Mouse (Mus musculus) midbrain, embryonic 14.5 days (tissue): ENCODE measurements around the gene Ncmap. TPM values are rescaled to one million over a fixed set of nuclear protein-coding genes. Genes with fewer than 3 reads are reported as not detected.

ENCODE experiments used
- ATAC-seq: fragments of 200-750 bp; cut with Nextera tagmentation; 2 replicates; pipeline ENCODE4 v1.8.0; 2017; ENCODE audit warnings: moderate number of reproducible peaks, moderate library complexity; ENCODE audit not compliant: low FRiP score, low TSS enrichment
- DNase-seq: peaks from one replicate; pipeline ENCODE4 v3.0.0-alpha.2; 2015
- H3K27ac ChIP-seq: fragments of 300-500 bp; sonication (generic); replicated peaks from 2 replicates; pipeline ENCODE4 v1.5.1; 2014; ENCODE audit warnings: mild to moderate bottlenecking, low read depth, low read length, moderate library complexity
- H3K27me3 ChIP-seq: fragments of 300-500 bp; sonication (generic); 2 replicates; pipeline ENCODE4 v1.6.1; 2014; ENCODE audit warnings: low read length, control low read depth, mixed read lengths; ENCODE audit not compliant: control insufficient read depth, insufficient read depth
- H3K36me3 ChIP-seq: fragments of 300-500 bp; sonication (generic); 2 replicates; pipeline ENCODE4 v1.6.1; 2014; ENCODE audit warnings: low read length, control low read depth; ENCODE audit not compliant: control insufficient read depth, insufficient read depth
- H3K4me1 ChIP-seq: fragments of 300-500 bp; sonication (generic); 2 replicates; pipeline ENCODE4 v1.6.1; 2014; ENCODE audit warnings: mild to moderate bottlenecking, antibody characterized with exemption, low read length, control low read depth; ENCODE audit not compliant: control insufficient read depth, insufficient read depth
- H3K4me2 ChIP-seq: fragments of 300-500 bp; sonication (generic); 2 replicates; pipeline ENCODE4 v1.6.1; 2014; ENCODE audit warnings: mild to moderate bottlenecking, low read length, moderate library complexity
- H3K4me3 ChIP-seq: fragments of 300-500 bp; sonication (generic); replicated peaks from 2 replicates; pipeline ENCODE4 v1.5.1; 2014; ENCODE audit warnings: low read depth, low read length
- H3K9ac ChIP-seq: fragments of 300-500 bp; sonication (generic); replicated peaks from 2 replicates; pipeline ENCODE4 v1.6.1; 2014; ENCODE audit warnings: mild to moderate bottlenecking, low read length, moderate library complexity
- H3K9me3 ChIP-seq: fragments of 300-500 bp; sonication (generic); 2 replicates; pipeline ENCODE4 v1.6.1; 2016; ENCODE audit warnings: low read length, control low read depth, mixed read lengths; ENCODE audit not compliant: control insufficient read depth
- WGBS: fragments of 180-500 bp; shearing (Covaris S2); extraction: QIAGEN DNeasy Blood & Tissue Kit; methylation state at CpG from one replicate; pipeline ENCODE4 v1.1.7; 2014; 5-methylcytosine and 5-hydroxymethylcytosine counted together
- polyA plus RNA-seq: library from polyadenylated mRNA; unstranded; fragments of >200 nt; fragmentation: Nextera tagmentation; extraction: Ambion mirVana; gene quantifications from 2 replicates; pipeline ENCODE4 v1.2.1, GENCODE M21; 2014

Gene Ncmap
- polyA plus RNA-seq, 1 experiment from 2014 or later = 0.67 TPM

GRCm38 (mm10) chr4:135353794-135354450 is 44.1 kb downstream of the Ncmap start:
- peaks cover 20% of the 10 kb centered on the region for H3K4me1 ChIP-seq
- 22% methylated on average over 12 of the region's 12 CpGs for WGBS
- H3K9ac ChIP-seq = peak overlapping the region; percentile 47
- ATAC-seq = peak; percentile 35; the same call in 1 of the 2 replicates
- H3K27me3 ChIP-seq = no peaks in the 10 kb centered on the region
- H3K36me3 ChIP-seq = no peaks in the 10 kb centered on the region
- H3K27ac ChIP-seq = peak overlapping the region; percentile 92
- H3K4me2 ChIP-seq = peak overlapping the region; percentile 67
- no peaks in the 10 kb centered on the region for H3K9me3 ChIP-seq
- no peak for DNase-seq
- peak overlapping the region; percentile 99 for H3K4me3 ChIP-seq

GRCm38 (mm10) chr4:135353066-135353793 is 44.8 kb downstream of the Ncmap start, which contains the start of gene Srrm1:
TSS of gene Srrm1 (minus strand) at chr4:135353321.
- Histone ChIP-seq H3K9me3 (no peaks in the 10 kb centered on the region), H3K4me1 (peaks cover 20% of the 10 kb centered on the region), H3K36me3 (no peaks in the 10 kb centered on the region), H3K4me2 (peak within 1 kb of the TSS; percentile 90), H3K9ac (peak within 1 kb of the TSS; percentile 94), H3K27me3 (no peaks in the 10 kb centered on the region), H3K27ac (peak within 1 kb of the TSS; percentile 92), H3K4me3 (peak within 1 kb of the TSS; percentile 99)
- ATAC-seq (peak; percentile 95), DNase-seq (peak; percentile 100)
- WGBS = under 1% methylated on average over 68 of the region's 69 CpGs

- H3K9me3 ChIP-seq = no peaks in the 10 kb centered on the region
- WGBS = under 1% methylated on average over 61 of the region's 67 CpGs
- H3K36me3 ChIP-seq = peaks cover 1% of the 10 kb centered on the region; the same call in 1 of the 2 replicates
- H3K27me3 ChIP-seq = no peaks in the 10 kb centered on the region
- H3K4me1 ChIP-seq = peaks cover 20% of the 10 kb centered on the region
- peak; percentile 44 for DNase-seq
- peak overlapping the region; percentile 94 for H3K9ac ChIP-seq
- H3K4me2 ChIP-seq = peak overlapping the region; percentile 90
- H3K27ac ChIP-seq = peak overlapping the region; percentile 90
- peak overlapping the region; percentile 99 for H3K4me3 ChIP-seq
- peak; percentile 55 for ATAC-seq
Measured at GRCm38 (mm10) chr4:135352326-135353065, 45.5 kb downstream of the Ncmap start.

- DNase-seq = no peak
- Histone ChIP-seq H3K4me2 (no peak overlapping the region), H3K4me1 (no peaks in the 10 kb centered on the region), H3K36me3 (peaks cover 95% of the 10 kb centered on the region), H3K4me3 (no peak overlapping the region), H3K9ac (no peak overlapping the region), H3K27ac (no peak overlapping the region), H3K9me3 (no peaks in the 10 kb centered on the region), H3K27me3 (no peaks in the 10 kb centered on the region)
- ATAC-seq = no peak
- 88% methylated on average over 14 of the region's 14 CpGs for WGBS
Measured at GRCm38 (mm10) chr4:135337376-135337942, 60.6 kb downstream of the Ncmap start.

GRCm38 (mm10) chr4:135336023-135336357 is 62.0 kb downstream of the Ncmap start:
- Histone ChIP-seq H3K27me3 (no peaks in the 10 kb centered on the region), H3K9me3 (no peaks in the 10 kb centered on the region), H3K27ac (no peak overlapping the region), H3K9ac (no peak overlapping the region), H3K4me1 (no peaks in the 10 kb centered on the region), H3K4me3 (no peak overlapping the region), H3K36me3 (peaks cover 95% of the 10 kb centered on the region), H3K4me2 (no peak overlapping the region)
- 94% methylated on average over 3 of the region's 3 CpGs for WGBS
- DNase-seq = no peak
- no peak for ATAC-seq

- 95% methylated on average over 9 of the region's 9 CpGs for WGBS
- ATAC-seq = no peak
Measured at GRCm38 (mm10) chr4:135335327-135336022, 62.6 kb downstream of the Ncmap start.

GRCm38 (mm10) chr4:135326469-135326868 is 71.6 kb downstream of the Ncmap start:
- Histone ChIP-seq H3K27ac (no peak overlapping the region), H3K4me2 (no peak overlapping the region), H3K9ac (no peak overlapping the region), H3K9me3 (no peaks in the 10 kb centered on the region), H3K4me3 (no peak overlapping the region), H3K4me1 (no peaks in the 10 kb centered on the region), H3K36me3 (peaks cover 98% of the 10 kb centered on the region), H3K27me3 (no peaks in the 10 kb centered on the region)
- no peak for DNase-seq
- no peak for ATAC-seq
- WGBS = 92% methylated on average over 3 of the region's 3 CpGs

More at GRCm38 (mm10) chr4:135335327-135336022, 62.6 kb downstream of the Ncmap start:
- H3K27me3 ChIP-seq = no peaks in the 10 kb centered on the region
- H3K4me3 ChIP-seq = no peak overlapping the region
- H3K4me2 ChIP-seq = no peak overlapping the region
- no peak for DNase-seq
- H3K9me3 ChIP-seq = no peaks in the 10 kb centered on the region
- no peak overlapping the region for H3K27ac ChIP-seq
- no peak overlapping the region for H3K9ac ChIP-seq
- peaks cover 95% of the 10 kb centered on the region for H3K36me3 ChIP-seq
- no peaks in the 10 kb centered on the region for H3K4me1 ChIP-seq

- no peak for ATAC-seq
- Histone ChIP-seq H3K27me3 (no peaks in the 10 kb centered on the region), H3K9me3 (no peaks in the 10 kb centered on the region), H3K4me2 (no peak overlapping the region), H3K9ac (no peak overlapping the region), H3K27ac (no peak overlapping the region), H3K36me3 (peaks cover 98% of the 10 kb centered on the region), H3K4me1 (no peaks in the 10 kb centered on the region), H3K4me3 (no peak overlapping the region)
- no peak for DNase-seq
Measured at GRCm38 (mm10) chr4:135326046-135326445, 72.0 kb downstream of the Ncmap start.
